Mouse (Mus musculus): ENCODE data around the gene Mcrip2.
"Not testable (repeated sequence)": the region's sequence is repeated elsewhere in the genome, so short reads cannot be mapped to it uniquely, and the experiment has no call there.

The Mcrip2 gene

DNA sequence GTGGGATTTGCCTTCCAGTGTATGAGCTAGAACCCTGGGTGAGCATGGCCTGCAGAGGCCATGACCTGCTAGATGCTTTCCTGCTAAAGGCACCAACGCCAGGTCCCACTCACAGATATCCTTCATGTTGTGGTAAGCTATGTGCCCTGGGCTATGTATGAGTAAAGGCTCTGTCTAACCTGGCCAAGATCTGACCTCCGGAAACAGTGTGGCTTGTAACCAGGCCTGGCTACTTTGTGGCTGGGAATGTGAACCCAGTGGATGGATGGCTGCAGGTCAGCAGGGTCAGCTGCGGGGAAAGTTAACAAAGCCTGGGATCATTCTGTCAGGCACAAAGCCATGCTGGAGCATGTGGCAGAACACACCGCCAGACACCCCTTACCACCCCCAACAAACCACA is 13.1 kb upstream of the Mcrip2 start:
- no peak for ATAC-seq (ENCODE audit: insufficient number of reproducible peaks, low FRiP score, low TSS enrichment)

DNA sequence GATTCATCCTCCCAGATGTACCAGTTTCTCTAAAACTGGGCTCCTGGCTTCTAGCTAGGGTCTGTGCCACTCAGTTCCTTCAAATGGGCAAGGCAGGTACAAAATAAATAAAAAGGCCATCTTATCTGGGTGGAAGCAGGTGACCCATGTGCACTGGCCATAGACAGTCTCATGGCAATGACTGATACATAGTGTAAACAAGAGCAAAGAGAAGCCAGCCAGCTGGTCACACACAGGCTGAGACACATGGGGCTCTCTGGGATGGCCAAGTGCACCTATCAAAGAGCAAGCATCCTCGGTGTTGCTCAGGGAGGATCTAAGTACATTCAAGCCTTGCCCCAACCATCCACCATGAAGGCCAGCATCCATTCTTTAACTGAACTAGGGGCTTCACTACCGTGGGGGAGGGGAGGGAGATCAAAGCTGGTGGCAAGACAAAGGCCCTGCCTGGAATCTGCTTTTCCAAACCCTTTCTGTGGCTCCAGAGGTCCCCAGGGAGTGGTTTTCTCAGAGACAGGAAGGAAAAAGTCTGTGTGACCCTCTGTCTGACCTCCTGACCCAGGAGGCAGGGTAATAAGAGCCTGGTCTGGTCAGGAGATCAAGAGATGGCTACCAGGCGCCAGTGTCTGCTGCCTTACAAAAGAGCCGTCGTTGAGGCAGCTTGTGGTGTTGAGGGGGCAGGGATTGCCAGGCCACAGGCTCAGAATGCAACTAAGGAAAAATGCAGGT is 12.5 kb upstream of the Mcrip2 start:
- ATAC-seq (ENCODE audit: insufficient number of reproducible peaks, low FRiP score, low TSS enrichment), result no peak

DNA sequence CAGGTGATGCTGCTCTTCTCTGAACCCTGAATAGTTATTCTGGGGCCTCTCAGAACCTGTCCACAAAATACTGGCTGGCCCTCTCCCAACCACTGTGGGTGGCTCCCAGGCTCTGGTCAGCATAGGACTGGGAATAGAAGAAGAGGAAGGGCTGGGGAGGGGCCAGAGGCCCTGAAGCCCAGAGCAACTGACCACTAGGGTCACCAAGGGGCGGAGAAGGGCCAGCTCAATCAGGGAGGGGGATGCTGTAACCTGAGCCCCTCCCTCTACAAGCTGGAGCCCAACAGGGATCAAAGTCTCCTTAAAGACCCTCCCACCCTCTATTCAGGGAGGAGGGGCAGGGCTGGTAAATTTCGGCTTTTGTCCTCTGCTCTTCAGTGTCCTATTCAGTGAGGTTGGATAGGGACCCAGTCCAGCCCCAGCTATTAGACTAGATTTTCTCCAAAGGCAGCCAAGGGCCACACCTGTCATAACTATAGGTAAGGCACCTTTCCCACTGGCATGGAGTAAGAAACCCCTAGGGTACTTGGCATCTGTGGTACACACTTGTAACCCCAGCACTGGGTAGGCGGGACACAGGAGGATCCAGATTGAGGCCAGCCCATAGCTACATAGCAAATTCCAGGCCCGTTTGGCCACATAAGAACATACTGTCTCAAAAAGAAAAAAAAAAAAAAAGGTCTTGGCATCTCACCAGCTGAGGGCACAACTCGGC is 11.8 kb upstream of the Mcrip2 start, which contains the start of gene Wfikkn1:
TSS of gene Wfikkn1 (minus strand) at position 663 of the 715 bp plus-strand sequence.
- ATAC-seq (ENCODE audit: insufficient number of reproducible peaks, low FRiP score, low TSS enrichment), result no peak

DNA sequence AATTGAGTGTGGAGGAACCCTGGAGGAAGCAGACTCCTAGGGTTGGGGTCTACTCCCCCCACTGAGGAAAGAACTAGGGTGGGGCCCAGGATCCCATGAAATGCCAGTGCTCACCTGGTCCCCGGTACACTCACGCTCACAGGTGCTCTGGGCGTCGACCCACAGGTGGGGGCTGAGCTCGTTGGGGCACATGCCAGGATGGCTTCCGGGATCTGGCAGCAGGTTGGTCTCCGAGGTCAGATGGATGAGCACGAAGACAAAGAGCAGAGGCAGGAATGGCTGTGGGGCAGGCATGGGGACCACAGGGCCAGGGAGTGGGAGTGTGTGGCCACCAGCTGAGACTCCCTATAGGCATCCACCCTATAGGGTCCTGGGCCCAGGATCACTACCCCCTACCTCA is 11.2 kb upstream of the Mcrip2 start:
- no peak for ATAC-seq (ENCODE audit: insufficient number of reproducible peaks, low FRiP score, low TSS enrichment)

DNA sequence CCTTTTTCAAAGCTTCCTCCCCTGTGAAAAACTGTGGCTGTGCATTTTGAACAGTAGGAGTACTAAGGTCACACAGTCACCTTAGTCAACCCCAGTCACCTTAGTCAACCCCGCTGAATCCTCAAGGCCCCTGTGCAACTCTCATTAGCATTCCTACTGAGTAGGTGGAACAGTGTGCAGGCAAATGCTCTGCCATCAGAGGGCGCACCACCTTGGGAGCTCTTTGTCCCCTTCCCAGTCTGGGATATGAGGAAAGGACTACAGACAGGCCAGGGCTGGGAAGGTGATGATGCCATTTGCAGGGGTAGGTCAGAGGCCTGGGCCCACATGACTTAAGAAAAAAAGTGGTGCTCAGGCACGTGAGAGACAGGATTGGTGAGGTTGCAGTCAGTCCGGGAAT is 10.7 kb upstream of the Mcrip2 start:
- ATAC-seq (ENCODE audit: insufficient number of reproducible peaks, low FRiP score, low TSS enrichment), result no peak

DNA sequence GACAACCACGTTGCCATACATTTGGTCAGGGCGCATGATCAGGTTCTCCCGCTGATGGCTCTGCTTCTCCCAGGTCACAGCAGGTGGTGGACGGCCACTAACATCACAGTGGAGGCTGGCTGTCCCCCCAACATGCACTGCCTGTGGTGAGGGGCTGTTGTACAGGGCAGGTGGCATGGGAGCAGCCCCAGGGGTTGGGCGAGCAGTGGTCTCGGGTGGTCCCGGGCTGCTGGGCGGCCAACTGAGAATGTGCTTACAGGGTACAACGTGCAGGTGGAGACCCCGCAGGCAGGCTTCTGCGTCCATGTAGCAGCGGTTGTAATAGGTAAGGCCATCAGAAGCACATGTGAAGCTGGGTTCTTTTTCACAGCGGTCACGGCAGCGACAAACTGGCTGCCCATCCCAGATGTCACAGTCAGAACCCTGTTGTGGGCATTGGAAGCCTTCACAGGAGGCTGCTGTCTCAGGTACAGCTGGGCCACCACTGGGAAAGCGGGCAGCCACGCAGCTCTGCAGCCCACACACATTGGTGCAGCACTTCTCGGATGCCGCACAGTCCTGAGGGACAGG is 10.1 kb upstream of the Mcrip2 start:
- ATAC-seq (ENCODE audit: insufficient number of reproducible peaks, low FRiP score, low TSS enrichment), result no peak

DNA sequence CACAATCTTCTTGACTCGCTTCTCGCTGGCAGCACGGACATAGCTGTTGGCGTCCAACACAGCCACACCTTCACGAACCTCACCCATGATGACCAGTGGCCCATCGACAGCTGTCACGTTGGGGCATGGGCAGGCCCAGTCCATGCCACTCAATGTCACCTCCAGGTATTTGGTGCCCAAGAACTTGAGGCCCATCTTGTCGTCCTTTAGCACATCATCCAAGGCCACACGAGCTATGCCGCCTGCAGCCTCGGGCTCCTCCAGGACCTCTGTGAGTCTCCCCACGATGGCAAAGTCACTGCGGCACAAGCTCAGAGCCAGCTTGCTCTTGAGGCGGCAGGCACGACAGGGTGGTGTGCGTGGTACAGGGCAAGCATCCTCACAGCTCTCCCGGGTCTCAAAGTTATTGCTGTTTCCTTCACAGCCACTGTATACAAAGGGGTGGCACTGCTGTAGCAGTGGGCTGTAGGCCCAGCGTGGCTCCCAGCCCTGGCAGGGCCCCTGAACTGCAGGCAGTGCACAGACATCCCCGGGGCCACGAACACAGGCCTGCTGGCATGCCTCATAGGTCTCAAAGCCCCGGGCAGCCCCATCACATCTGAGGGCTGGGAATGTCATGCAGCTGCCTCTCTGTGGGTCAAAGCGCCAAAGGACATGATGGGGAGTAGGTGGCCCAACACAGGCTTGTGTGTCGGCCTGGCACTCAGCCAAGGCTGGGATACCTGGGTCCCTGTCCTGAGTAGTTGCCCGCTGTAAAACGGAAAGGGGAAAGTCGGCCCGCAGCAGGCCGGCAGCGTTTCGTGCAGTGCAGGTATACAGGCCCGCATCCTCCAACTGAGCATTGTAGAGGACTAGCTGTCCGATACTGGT is 9.4 kb upstream of the Mcrip2 start:
- ATAC-seq (ENCODE audit: insufficient number of reproducible peaks, low FRiP score, low TSS enrichment), result no peak

DNA sequence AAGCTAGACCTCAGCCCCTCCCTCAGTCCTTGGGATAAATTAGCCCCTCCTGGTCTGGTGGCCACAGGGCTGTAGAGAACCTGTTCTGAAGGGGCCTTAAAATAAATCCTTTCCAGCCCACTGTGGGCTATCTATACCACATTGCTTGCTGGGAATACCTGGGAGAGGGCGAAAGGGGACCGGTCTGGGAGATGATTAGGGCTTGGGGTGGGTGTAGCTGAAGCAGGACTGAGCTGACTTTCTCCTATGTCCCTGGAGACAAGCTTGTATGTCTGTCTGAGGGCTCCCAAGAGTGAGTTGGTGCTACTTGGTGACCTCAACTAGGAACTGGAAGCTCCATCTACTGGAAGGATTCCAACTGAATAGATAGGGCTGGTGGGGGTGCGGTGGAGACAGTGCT is 8.5 kb upstream of the Mcrip2 start:
- ATAC-seq (ENCODE audit: insufficient number of reproducible peaks, low FRiP score, low TSS enrichment), result no peak

DNA sequence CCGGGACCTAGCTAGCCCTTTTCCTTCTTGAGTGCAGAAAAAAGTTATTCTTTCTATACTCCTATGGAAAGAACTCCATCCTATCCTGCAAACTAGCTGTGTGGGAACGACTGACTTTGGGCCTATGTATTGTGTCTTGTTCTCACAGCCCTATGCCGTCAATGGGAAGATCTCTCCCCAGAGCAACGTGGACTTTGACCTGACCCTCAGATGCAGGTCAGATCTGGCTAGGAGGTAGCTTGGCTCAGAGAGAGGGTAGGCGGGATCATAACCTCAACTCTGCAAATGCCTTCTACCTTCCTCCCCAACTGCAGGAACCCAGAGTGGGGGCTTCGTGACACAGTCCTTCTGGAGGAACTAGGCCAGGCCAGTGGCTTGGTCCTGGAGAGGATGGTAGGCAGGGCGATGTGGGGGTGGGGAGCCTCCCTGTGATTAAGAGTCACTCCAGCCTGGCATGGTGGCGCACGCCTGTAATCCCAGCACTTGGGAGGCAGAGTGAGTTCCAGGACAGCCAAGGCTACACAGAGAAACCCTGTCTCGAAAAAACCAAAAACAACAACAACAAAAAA is 7.9 kb upstream of the Mcrip2 start:
- no peak for ATAC-seq (ENCODE audit: insufficient number of reproducible peaks, low FRiP score, low TSS enrichment)

DNA sequence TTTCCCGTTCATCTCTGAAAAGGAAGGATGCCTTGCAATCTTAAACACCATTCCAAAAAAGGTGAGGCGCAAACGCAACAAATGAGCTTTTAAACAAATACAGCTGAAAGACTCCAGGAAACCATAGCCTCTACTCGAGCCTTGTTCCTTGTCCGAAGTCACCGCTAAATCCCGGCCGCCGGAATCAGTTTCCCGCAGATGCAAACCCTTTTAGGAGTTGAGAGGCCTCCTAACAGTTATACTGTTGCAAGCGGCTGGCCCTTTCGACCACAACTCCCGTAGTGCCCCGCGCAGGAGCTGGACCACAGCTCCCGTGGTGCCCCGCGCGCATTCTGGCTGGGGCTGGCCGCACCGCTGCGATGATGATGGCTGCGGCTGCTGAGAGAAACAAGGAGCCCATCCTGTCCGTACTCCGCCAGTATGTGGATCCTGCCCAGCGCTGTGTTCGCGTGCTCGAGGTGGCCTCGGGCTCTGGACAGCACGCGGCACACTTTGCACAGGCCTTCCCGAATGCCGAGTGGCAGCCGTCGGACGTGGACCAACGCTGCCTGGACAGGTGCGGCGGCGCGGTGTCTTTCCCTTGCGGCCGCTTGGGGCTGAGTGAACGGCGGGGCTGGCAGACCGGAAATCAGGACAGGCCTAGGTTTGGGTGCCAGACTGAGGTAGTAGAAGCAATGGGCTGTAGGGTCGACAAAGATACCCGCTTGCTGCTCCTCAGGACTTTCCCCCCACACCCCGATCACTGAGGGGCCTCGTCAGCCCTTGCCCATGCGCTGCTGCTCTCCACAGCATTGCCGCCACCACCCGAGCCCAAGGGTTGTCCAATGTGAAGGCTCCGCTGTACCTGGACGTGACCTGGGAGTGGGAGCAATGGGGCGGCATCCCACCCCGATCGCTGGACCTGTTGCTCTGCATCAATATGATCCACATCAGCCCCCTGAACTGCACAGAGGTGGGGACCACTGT is 6.9 kb upstream of the Mcrip2 start:
- ATAC-seq (ENCODE audit: insufficient number of reproducible peaks, low FRiP score, low TSS enrichment), result peak; percentile 80; the same call in 1 of the 2 replicates

DNA sequence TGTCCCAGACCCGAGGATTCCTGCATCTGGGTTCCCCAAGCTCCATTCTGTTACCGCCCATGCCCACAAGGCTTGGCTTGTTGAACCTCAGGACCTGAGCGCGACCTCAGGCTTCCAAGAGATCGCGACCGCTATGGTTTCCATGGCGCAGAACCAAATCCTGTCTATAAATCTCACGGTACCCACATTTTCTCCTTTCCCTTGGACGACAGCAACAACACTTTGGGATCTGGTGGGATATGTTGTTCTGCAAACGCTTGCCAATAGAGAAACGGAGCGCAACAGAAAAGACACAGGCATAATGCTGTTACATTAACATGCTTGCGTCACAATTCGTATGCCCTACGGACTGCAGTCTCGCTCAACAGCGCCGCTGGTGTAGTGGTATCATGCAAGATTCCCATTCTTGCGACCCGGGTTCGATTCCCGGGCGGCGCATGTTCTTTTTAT is 6.2 kb upstream of the Mcrip2 start, which contains the start of gene Mettl26:
TSS of gene Mettl26 (plus strand) at position 354 of the 450 bp plus-strand sequence.
- ATAC-seq (ENCODE audit: insufficient number of reproducible peaks, low FRiP score, low TSS enrichment), result peak; percentile 38; the same call in 1 of the 2 replicates

DNA sequence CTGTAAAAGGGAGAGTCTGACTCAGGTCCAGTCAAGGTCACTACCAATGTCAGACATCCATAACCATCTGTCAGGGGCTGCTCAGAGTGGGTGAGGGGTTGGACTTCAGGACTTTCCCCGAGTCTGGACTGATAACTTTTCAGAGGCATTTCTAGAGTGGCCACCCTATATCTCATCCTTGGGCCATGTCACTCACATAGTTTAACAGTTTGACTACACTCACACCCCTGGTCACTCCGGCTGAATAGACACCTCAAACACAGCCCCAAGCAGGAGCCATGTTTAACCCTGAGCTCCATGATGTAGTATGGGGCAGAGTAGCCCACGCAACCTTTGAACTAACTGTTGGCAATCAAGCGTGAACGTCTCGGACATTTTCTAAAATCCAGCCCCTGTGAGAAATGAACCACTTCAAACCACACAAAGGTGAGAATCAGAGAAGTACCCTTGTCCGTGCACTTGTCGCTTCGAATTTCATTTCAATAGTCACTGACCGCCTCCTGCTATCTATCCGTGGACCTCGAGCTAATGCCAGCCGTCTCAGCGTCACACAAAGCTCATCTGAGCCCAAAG is 5.7 kb upstream of the Mcrip2 start:
- ATAC-seq (ENCODE audit: insufficient number of reproducible peaks, low FRiP score, low TSS enrichment), result no peak

DNA sequence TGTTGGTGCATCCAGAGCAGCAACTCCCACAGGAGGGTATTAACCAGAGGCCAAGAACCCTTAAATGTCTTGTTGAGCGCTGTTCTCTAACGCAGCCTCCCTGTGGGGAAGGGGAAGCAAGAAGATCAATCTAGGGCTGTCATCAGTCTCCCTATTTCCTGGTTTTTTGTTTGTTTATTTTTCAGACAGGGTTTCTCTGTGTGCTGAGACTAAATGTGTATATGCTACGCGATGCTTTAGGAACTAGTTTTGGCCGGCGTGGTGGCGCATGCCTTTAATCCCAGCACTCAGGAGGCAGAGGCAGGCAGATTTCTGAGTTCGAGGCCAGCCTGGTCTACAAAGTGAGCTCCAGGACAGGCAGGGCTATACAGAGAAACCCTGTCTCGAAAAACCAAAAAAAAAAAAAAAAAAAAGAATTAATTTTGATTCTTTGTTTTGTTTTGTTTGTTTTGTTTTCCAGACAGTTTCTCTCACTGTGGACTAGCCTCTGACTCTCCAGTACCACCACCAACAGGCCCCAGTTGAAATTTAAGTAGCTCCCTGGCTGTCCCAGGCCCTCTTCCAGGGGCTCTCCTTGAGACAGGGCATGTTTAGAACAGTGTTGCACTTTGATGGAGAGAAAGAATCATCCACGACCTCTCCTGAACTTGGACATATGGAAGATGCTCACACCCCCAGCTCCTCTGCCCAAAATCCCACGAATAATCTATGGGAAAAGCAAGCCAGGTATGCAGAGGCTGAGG is 5.0 kb upstream of the Mcrip2 start:
- ATAC-seq (ENCODE audit: insufficient number of reproducible peaks, low FRiP score, low TSS enrichment), result no peak

DNA sequence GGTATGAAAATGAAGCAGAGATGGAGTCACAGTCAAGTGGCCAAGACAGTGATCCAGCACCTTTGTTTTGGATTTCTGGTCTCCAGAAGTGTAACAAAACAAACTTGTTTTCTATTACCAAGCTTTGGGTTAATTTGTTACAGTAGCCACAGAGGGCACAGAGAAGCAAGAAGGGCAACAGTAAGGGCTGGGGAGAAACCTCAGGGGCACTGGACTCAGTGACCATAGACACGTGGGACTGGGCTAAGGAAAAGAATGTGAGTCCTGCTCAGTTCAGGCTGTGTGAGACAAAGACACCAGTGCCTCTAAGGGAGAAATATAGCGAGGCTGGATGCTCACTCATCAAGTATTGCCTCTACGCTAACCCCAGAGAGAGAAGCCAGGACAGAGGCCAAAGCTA is 4.1 kb upstream of the Mcrip2 start:
- ATAC-seq (ENCODE audit: insufficient number of reproducible peaks, low FRiP score, low TSS enrichment), result no peak

DNA sequence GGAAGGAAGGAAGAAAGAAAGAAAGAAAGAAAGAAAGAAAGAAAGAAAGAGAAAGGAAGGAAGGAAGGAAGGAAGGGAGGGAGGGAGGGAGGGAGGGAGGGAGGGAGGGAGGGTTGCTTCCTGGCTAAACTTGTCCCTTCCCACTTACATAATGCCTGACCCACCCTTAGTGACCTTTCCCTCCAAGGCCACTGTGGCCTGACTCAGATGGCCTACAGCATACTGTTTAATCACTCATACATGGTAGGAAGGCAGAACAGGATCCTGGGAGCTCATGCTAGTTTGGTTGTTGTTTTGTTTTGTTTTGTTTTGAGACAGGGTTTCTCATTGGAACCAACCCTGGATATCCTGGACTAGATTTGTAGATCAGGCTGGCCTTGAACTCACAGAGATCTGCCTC is 3.0 kb upstream of the Mcrip2 start:
- not testable (repeated sequence) for ATAC-seq (ENCODE audit: insufficient number of reproducible peaks, low FRiP score, low TSS enrichment)

DNA sequence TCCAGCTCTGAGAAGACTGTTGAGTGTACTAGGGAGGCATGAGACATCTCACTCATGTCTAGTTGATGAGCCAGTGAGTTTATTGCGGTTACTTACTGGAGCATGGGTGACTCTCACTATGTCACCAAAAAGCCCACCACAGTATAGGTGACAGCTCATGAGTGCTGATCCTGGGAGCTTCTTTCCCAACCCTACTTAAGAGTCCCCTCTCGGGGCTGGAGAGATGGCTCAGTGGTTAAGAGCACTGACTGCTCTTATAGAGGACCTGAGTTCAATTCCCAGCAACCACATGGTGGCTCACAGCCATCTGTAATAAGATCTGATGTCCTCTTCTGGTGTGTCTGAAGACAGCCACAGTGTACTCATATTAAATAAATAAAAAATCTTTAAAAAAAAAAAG is 1.4 kb upstream of the Mcrip2 start:
- no peak for ATAC-seq (ENCODE audit: insufficient number of reproducible peaks, low FRiP score, low TSS enrichment)

DNA sequence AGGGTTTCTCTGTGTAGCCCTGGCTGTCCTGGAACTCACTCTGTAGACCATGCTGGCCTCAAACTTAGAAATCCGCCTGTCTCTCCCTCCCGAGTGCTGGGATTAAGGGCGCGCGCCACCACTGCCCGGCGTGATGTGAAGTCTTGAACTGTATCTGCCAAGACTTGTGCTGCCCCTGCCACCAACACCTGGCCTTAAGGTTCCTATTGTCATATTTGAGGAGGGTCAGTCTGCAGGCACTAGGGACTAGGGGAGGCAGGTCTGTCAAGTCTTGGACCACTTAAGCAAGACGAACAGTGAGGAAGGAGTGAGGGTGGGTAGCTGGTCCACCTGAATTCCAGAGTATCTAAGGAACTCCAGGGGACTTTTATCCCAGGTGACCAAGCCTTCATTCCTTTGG is 934 bp upstream of the Mcrip2 start:
- no peak for ATAC-seq (ENCODE audit: insufficient number of reproducible peaks, low FRiP score, low TSS enrichment)

Measured in cerebellum, adult (tissue).